Mouse (Mus musculus): ENCODE measurements at regions not wholly inside any gene's neighbourhood (a gene's known extent, or its start where the extent isn't known, plus 50 kb on each side); places are given as distances from the start of the nearest gene placed in this dataset.
A peak's percentile ranks its signal among the peaks of the same experiment; 100 is the strongest.
"Not testable (repeated sequence)": the region's sequence is repeated elsewhere in the genome, so short reads cannot be mapped to it uniquely, and the experiment has no call there.

DNA sequence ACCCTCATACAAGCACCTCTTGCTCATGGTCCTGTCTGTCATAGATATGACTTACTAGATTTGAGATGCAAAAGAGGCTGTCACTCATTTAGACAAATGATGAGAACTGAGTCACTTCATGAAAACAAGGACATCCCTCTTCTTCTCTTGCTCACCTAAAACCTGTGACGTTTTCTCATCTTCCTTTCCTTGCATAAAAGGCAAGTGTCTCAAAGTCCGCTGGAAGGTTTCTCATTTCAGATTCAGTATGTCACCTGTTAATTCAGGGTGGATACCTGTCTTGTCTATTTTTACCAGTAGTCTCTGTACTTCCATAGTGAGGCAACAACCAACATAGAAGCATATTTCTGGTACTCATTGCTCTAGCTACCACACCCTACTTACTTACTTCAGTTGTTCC, 325.6 kb downstream of the Car8 start:
- DNase-seq: no peak

GRCm38 (mm10) chr4:7912675-7913074, 326.2 kb downstream of the Car8 start:
- DNase-seq: no peak

- no peak for DNase-seq
These were observed 335.7 kb downstream of the Car8 start for GRCm38 (mm10) chr4:7903130-7903529.

GRCm38 (mm10) chr4:7894914-7895313, 343.9 kb downstream of the Car8 start:
- DNase-seq: peak; percentile 35

GRCm38 (mm10) chr4:7891128-7891527, 347.7 kb downstream of the Car8 start:
- peak; percentile 35 for DNase-seq

DNA sequence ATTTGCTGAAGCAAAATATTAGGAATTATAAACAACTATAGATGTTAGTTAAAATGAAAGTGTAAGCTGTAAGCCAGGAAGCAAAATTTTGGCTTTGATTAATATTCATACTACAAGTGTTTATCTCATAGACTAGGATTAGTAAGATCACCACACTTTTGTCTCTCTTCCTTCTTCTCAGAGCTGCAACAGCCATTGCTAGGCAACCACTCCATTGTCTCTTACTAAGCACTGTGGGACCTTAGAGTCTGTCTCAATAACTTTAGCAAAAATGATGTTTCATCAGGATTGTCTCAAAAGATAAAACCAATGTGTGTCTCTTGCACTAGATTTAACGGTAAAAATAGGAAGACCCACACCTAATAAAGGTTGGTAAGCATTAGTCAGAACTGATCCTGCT, 384.3 kb downstream of the Car8 start:
- DNase-seq: no peak

DNA sequence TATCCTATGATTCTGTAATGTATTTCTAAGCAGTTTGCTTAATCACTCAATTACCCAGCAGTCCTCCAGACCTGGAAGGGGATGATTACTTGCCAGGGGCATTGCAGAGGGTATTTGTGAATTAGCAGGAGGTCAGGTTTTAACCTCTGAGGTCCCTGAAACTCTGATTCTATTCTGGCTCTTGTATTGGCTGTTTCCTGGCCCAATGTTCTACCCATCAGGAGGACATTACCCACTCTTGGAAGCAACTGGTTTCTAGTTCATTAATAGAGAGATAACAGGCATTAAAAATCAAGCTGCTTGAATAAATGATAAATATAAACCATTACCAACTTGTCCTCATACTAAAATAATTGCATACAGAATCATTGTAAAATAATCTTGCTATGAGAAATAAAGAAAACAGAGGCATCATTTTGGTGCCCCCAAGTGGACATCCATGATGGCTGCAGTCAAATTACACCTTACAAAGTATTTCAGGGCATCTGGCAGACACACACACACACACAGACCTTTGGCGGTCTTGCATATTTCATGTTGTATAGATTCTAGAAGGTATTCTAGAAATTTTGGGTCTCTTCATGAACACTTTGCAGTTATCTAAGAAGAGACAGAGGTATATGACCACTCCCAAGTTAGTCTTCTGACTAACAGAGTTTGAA, 385.6 kb downstream of the Car8 start:
- no peak for DNase-seq

- DNase-seq: no peak
These were observed 386.7 kb downstream of the Car8 start for GRCm38 (mm10) chr4:7852006-7852615.

DNA sequence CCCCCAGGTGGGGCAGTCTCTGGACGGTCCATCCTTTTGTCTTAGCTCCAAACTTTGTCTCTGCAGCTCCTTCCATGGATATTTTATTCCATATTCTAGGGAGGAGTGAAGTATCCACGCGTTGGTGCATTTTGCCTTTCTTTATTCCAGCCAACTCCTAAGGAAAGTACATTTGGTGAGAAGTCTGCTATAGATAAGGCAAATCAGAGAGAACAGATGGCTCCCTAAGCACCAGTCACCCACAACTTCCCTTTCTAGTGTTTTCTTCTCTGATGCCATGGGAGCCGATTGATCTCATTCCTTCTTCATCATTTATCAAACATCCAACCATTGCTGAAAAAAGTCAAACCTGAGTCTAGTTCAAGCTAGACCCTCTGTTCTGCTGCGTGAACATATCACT, 391.4 kb downstream of the Car8 start:
- DNase-seq: no peak

DNA sequence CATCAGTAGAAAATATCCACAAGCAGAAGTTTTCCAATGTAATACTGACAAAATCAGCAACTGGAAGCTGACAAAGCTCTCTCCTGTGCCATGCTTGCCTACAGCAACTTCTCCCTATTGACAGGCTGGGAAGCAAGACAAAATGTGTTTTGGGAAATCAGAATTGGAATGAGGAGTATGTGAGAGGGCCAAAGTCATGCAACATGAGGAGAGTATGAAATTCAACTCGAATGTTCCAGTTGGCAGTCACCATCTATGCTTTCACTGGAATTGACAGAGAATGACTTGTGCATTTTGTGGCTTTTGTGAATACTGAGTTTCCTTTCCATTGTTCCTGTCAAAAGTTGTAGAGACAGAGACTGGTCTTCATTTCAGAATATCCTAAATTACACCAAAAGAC, 409.7 kb downstream of the Car8 start:
- peak; percentile 80 for DNase-seq

DNA sequence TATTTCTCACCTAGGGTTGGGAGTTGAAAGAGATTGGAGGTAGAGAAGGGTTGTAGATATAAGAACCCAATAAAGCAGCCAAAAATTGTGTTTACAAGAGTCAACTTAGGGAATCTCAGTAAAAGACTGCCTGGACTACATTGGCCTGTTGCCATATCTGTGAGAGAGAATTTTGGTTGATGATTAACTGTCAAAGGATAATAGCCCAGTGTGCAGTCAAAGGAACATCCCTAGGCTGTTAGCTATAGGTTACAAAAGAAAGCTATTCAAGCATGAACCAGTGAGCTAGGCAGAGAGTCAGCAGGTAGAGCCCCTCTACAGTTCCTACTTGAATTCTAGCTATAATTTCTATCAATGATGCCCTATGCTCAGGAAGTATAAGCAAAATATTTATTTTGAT, 419.0 kb downstream of the Car8 start:
- DNase-seq: no peak

GRCm38 (mm10) chr4:7777761-7778160, 461.1 kb downstream of the Car8 start:
- not testable (repeated sequence) for DNase-seq

GRCm38 (mm10) chr4:7755473-7755872, 483.4 kb downstream of the Car8 start:
- no peak for DNase-seq

- DNase-seq: no peak
These were observed 484.9 kb downstream of the Car8 start for GRCm38 (mm10) chr4:7753931-7754330.

- no peak for DNase-seq
These were observed 487.6 kb downstream of the Car8 start for GRCm38 (mm10) chr4:7751208-7751607.

- DNase-seq: no peak
These were observed 515.9 kb downstream of the Car8 start for GRCm38 (mm10) chr4:7722893-7723292.

DNA sequence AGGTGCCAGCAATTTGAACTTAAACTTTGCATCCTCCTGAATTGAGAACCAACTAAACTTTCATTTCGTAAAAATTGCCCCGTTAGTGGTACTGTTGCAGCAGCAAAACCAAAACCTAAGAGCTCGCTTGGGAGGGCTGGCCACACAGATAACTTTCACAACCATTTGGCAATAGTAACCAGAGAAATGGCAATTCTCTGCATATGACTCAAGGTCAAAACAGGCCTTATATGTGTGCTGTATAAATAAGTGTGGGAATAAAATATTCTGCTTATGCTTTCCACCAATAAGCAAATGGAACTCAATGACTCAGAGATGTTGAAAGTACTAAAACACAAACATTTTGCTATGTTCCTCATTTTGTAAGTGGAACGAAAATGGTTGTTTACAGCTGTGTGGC, 550.3 kb downstream of the Car8 start:
- DNase-seq: no peak

DNA sequence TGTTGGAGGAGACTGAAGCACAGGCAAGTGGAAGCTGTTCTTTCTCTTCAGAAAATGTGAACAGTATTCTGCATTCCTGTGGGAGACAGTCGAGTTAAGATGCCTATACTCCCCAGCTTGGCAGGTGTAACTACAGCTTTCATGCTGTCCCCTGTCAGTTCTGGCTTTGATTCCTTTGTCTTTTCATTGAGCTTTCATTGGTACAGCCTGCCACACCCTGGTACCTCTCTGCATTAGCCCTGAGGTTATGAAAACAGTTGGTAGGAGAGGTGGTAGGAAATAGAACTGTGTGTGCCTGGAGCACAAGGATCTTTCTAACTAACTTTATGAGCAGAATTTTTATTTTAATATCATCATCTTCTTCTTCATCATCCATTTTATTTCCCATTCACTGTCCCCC, 551.6 kb downstream of the Car8 start:
- no peak for DNase-seq

GRCm38 (mm10) chr4:7670795-7671105, 568.1 kb downstream of the Car8 start:
- DNase-seq: no peak

DNA sequence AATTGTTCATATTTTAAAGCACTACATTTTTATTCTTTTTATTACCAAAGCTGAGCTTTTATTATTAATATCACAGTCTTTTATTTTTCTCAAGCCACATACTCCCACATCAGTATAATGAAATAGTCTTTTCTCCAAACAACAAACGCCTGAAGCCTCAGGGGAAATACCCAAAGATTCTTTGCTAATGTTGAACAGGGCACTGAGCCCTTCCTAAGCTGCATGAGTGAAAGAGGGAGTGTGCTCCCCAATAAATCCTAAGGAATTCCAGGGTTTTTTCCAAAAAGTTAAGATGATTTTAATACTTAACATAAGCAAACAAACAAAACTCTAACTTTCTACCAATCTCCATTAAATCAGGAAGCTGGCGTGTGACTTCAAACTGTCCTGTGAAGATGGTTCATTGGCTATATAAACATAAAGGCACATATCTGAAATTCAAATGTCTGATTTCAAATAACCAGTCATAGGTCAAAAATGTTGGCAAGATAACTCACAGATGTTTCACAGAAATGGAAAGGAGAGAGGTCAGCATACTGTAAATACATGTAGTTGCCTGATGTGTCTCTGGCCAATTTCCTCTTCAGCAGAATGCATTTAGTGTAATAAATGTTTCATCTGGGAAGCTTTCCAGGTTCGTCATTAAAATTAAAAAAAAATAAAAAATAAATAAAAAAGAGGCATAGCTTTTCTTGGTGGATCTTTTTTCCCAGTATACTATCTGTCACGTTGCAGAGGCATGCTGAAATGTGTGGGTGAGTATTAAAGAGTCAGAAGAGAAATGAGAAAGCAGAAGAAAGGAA, 568.6 kb downstream of the Car8 start:
- no peak for DNase-seq

DNA sequence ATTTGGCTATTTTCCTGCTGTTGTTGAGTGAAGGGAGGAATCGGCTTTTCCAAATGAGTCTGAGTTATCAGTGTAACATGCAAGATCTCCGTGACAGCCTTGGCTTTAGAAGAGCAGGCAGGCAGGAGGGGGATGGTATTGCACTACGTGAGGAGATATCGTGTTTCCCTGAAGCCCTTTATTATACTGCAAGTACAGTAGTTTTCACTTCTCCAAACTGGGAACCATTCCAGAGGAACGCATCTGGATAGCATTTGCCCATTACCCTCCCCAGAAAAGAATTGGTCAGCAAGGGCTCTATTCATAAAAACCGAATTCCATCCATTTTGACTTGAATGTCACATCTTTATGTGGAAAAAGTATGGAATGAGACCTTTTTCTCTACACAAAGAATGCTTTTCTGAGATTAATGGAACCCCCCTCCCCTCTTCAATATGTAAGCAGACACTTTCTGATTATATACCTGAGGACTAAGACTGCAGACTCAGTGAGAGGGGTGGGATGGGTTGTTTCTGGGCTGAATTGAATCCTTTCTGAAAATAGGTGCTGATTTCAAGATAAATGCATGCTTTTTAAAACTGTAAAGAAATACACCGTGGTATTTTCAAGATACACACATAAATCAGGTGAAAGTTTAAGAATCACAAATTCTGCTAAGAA, 571.8 kb downstream of the Car8 start:
- DNase-seq: no peak

GRCm38 (mm10) chr4:7642878-7643590, 595.8 kb downstream of the Car8 start:
- no peak for DNase-seq
